Mouse (Mus musculus) CH12.LX (cell line): Measurements from ENCODE around the gene Hmox1. TPM values are rescaled to one million over a fixed set of nuclear protein-coding genes. Genes with fewer than 3 reads are reported as not detected.

Experiments used
- DNase-seq: peaks from one replicate; pipeline ENCODE4 v3.0.0-alpha.2; 2013; ENCODE audit errors: extremely low read depth
- H3K27ac ChIP-seq: 2 replicates; pipeline ENCODE4 v1.5.1; 2012; ENCODE audit warnings: low read depth, mild to moderate bottlenecking, control low read depth, moderate library complexity; ENCODE audit not compliant: insufficient read depth
- H3K27me3 ChIP-seq: replicated peaks from 2 replicates; pipeline ENCODE3; 2012; ENCODE audit warnings: inconsistent platforms
- H3K36me3 ChIP-seq, 2 experiments: replicated peaks in 1 of 2; 2 replicates each; pipeline versions ENCODE3 to v1.6.1; 2012; ENCODE audit warnings: inconsistent platforms in 1 of 2, low read length in 1 of 2, mild to moderate bottlenecking in 1 of 2, mixed read lengths in 1 of 2, moderate library complexity in 1 of 2; ENCODE audit not compliant: control insufficient read depth in 1 of 2, insufficient read depth in 1 of 2
- H3K4me1 ChIP-seq, 2 experiments: 2 replicates each; pipeline ENCODE4 v1.6.1; 2012; ENCODE audit warnings: inconsistent platforms in 1 of 2, moderate library complexity in 1 of 2; ENCODE audit not compliant: insufficient read depth in 2 of 2, control insufficient read depth in 1 of 2
- H3K4me2 ChIP-seq: 2 replicates; pipeline ENCODE4 v1.6.1; 2012; ENCODE audit warnings: low read depth, mild to moderate bottlenecking, control low read depth; ENCODE audit not compliant: poor library complexity, insufficient read depth, severe bottlenecking
- H3K4me3 ChIP-seq, 3 experiments: fragments of 150-350 bp in 1 of 3; sonication (generic) in 1 of 3; replicated peaks in 1 of 3; 2 replicates each; pipeline versions ENCODE3 to v1.5.1; 2011 to 2012; ENCODE audit warnings: low read depth in 2 of 3, low read length in 2 of 3, mild to moderate bottlenecking in 2 of 3, moderate library complexity in 2 of 3, control low read depth in 1 of 3, improper control_type of control experiment in 1 of 3, inconsistent platforms in 1 of 3, mixed read lengths in 1 of 3; ENCODE audit not compliant: poor library complexity in 1 of 3
- H3K79me2 ChIP-seq: replicated peaks from 2 replicates; pipeline ENCODE4 v1.6.1; 2012; ENCODE audit warnings: mild to moderate bottlenecking, moderate library complexity; ENCODE audit not compliant: control insufficient read depth, poor library complexity, insufficient read depth, severe bottlenecking; ENCODE audit errors: extremely low read depth
- H3K9ac ChIP-seq: 2 replicates; pipeline ENCODE4 v1.6.1; 2012; ENCODE audit warnings: low read depth, mild to moderate bottlenecking, control low read depth, moderate library complexity; ENCODE audit not compliant: insufficient read depth
- H3K9me3 ChIP-seq: replicated peaks from 2 replicates; pipeline ENCODE3; 2012; ENCODE audit warnings: low read length, inconsistent platforms, mixed read lengths
- BHLHE40 ChIP-seq: IDR thresholded peaks from 2 replicates; pipeline ENCODE4 v1.6.1; 2011; ENCODE audit warnings: mild to moderate bottlenecking, low read depth, low read length, improper control_type of control experiment
- CTCF ChIP-seq, 2 experiments: IDR thresholded peaks in 1 of 2; conservative IDR thresholded peaks in 1 of 2; 2 replicates each; pipeline ENCODE4 v1.5.1; 2011 to 2012; ENCODE audit warnings: low read depth in 2 of 2, low read length in 2 of 2, improper control_type of control experiment in 1 of 2, inconsistent platforms in 1 of 2, mild to moderate bottlenecking in 1 of 2, moderate library complexity in 1 of 2
- ELF1 ChIP-seq: IDR thresholded peaks from 2 replicates; pipeline ENCODE4 v1.6.1; 2014; ENCODE audit warnings: low read depth, mild to moderate bottlenecking, inconsistent platforms, low read length, improper control_type of control experiment
- EP300 ChIP-seq: IDR thresholded peaks from 2 replicates; pipeline ENCODE4 v1.6.1; 2011; ENCODE audit warnings: low read length, improper control_type of control experiment
- ETS1 ChIP-seq: conservative IDR thresholded peaks from 2 replicates; pipeline ENCODE4 v1.6.1; 2012; ENCODE audit warnings: low read depth, mild to moderate bottlenecking, inconsistent platforms, low read length, improper control_type of control experiment, moderate library complexity
- GABPA ChIP-seq: IDR thresholded peaks from 2 replicates; pipeline ENCODE4 v1.6.1; 2012; ENCODE audit warnings: low read depth, low read length, improper control_type of control experiment, inconsistent platforms; ENCODE audit not compliant: insufficient replicate concordance
- HCFC1 ChIP-seq: IDR thresholded peaks from 2 replicates; pipeline ENCODE4 v1.6.1; 2012; ENCODE audit warnings: low read depth, mild to moderate bottlenecking, inconsistent platforms, low read length, improper control_type of control experiment
- IRF4 ChIP-seq: IDR thresholded peaks from 2 replicates; pipeline ENCODE4 v1.6.1; 2014; ENCODE audit warnings: low read depth, mild to moderate bottlenecking, inconsistent platforms, low read length, improper control_type of control experiment
- JUN ChIP-seq: IDR thresholded peaks from 2 replicates; pipeline ENCODE4 v1.6.1; 2011; ENCODE audit warnings: low read depth, mild to moderate bottlenecking, low read length, improper control_type of control experiment, moderate library complexity; ENCODE audit not compliant: insufficient read depth
- KAT2A ChIP-seq: IDR thresholded peaks from 2 replicates; pipeline ENCODE4 v1.6.1; 2012; ENCODE audit warnings: low read length, improper control_type of control experiment, inconsistent platforms; ENCODE audit not compliant: insufficient replicate concordance
- MAZ ChIP-seq: IDR thresholded peaks from 2 replicates; pipeline ENCODE4 v1.6.1; 2012; ENCODE audit warnings: low read depth, mild to moderate bottlenecking, inconsistent platforms, low read length, improper control_type of control experiment, moderate library complexity
- MEF2A ChIP-seq: IDR thresholded peaks from 2 replicates; pipeline ENCODE4 v1.6.1; 2014; ENCODE audit warnings: low read depth, mild to moderate bottlenecking, inconsistent platforms, low read length, improper control_type of control experiment, borderline replicate concordance
- NELFE ChIP-seq: IDR thresholded peaks from 2 replicates; pipeline ENCODE4 v1.6.1; 2011; ENCODE audit warnings: low read depth, low read length, improper control_type of control experiment
- NRF1 ChIP-seq: IDR thresholded peaks from 2 replicates; pipeline ENCODE4 v1.6.1; 2014; ENCODE audit warnings: low read depth, mild to moderate bottlenecking, inconsistent platforms, low read length, improper control_type of control experiment, moderate library complexity
- PAX5 ChIP-seq: IDR thresholded peaks from 2 replicates; pipeline ENCODE4 v1.6.1; 2012; ENCODE audit warnings: low read length, inconsistent platforms, mixed read lengths
- POLR2AphosphoS2 ChIP-seq: IDR thresholded peaks from 2 replicates; pipeline ENCODE4 v1.6.1; 2011; ENCODE audit warnings: low read depth, low read length, improper control_type of control experiment
- RCOR1 ChIP-seq: conservative IDR thresholded peaks from 2 replicates; pipeline ENCODE4 v1.6.1; 2012; ENCODE audit warnings: low read depth, mild to moderate bottlenecking, inconsistent platforms, low read length, improper control_type of control experiment
- SIN3A ChIP-seq: IDR thresholded peaks from 2 replicates; pipeline ENCODE4 v1.6.1; 2012; ENCODE audit warnings: low read length, improper control_type of control experiment, inconsistent platforms
- TBP ChIP-seq: conservative IDR thresholded peaks from 2 replicates; pipeline ENCODE4 v1.6.1; 2011; ENCODE audit warnings: low read depth, low read length, improper control_type of control experiment
- UBTF ChIP-seq: IDR thresholded peaks from 2 replicates; pipeline ENCODE4 v1.6.1; 2012; ENCODE audit warnings: low read depth, mild to moderate bottlenecking, inconsistent platforms, low read length, improper control_type of control experiment, moderate library complexity
- USF1 ChIP-seq: IDR thresholded peaks from 2 replicates; pipeline ENCODE4 v1.6.1; 2014; ENCODE audit warnings: low read depth, mild to moderate bottlenecking, inconsistent platforms, low read length, improper control_type of control experiment
- ZC3H11A ChIP-seq: IDR thresholded peaks from 2 replicates; pipeline ENCODE4 v1.6.1; 2012; ENCODE audit warnings: low read depth, mild to moderate bottlenecking, inconsistent platforms, low read length, improper control_type of control experiment
- ZMIZ1 ChIP-seq: IDR thresholded peaks from 2 replicates; pipeline ENCODE4 v1.6.1; 2012; ENCODE audit warnings: low read depth, mild to moderate bottlenecking, inconsistent platforms, low read length, improper control_type of control experiment
- ZNF384 ChIP-seq: IDR thresholded peaks from 2 replicates; pipeline ENCODE4 v1.6.1; 2012; ENCODE audit warnings: low read depth, low read length, improper control_type of control experiment, inconsistent platforms
- dilution Hi-C: fragments of 300-500 bp; cut with MboI; formaldehyde crosslinking; loops from 2 replicates; pipeline ENCODE4 v1.14.3; 2020; ENCODE audit warnings: low sequenced_read_pairs; ENCODE audit not compliant: extremely low pct_unique_long_range_greater_than_20kb, extremely low pct_ligation_motif_present
- in situ Hi-C: fragments of 300-500 bp; cut with MboI; formaldehyde crosslinking; loops from 3 replicates; pipeline ENCODE4 v1.14.3; 2019; ENCODE audit warnings: low sequenced_read_pairs, low pct_ligation_motif_present, low pct_unique_long_range_greater_than_20kb, mixed read lengths
- polyA plus RNA-seq: library from polyadenylated mRNA; unstranded; fragments of >175 nt; gene quantifications from 2 replicates; pipeline ENCODE4 v1.2.1, GENCODE M21; 2012; ENCODE audit warnings: low read depth; ENCODE audit not compliant: insufficient read length
- total RNA-seq, 2 experiments: library from RNA; depleted of rRNA; stranded (reverse); fragments of 300-350 nt in 1 of 2; fragments of >200 nt in 1 of 2; gene quantifications; 2 replicates each; pipeline ENCODE4 v1.2.3; 2012 to 2014

Hmox1 gene
- total and polyA plus RNA-seq, 3 experiments: 39.7 to 92.2 (median 67.3) TPM

GRCm38 (mm10) chr8:75046303-75046702 lies 47.1 kb upstream of the Hmox1 start:
- no peak overlapping the region for H3K4me3 ChIP-seq
- no peak overlapping the region for H3K27ac ChIP-seq
- H3K79me2 ChIP-seq: no peaks in the 10 kb centered on the region
- H3K9me3 ChIP-seq: no peaks in the 10 kb centered on the region
- no peak overlapping the region for H3K9ac ChIP-seq
- no peaks in the 10 kb centered on the region for H3K27me3 ChIP-seq
- H3K4me1 ChIP-seq: peaks cover 11 to 23% of the 10 kb centered on the region in 2 experiments; a peak in 3 of 4 replicates
- peaks cover 0 to 44% of the 10 kb centered on the region in 2 experiments for H3K36me3 ChIP-seq
- in situ Hi-C loops: no loop called here
- H3K4me2 ChIP-seq: no peak overlapping the region
- no peak for TF ChIP-seq TBP
- no peak for TF ChIP-seq IRF4
- TF ChIP-seq ZMIZ1: no peak
- no peak for TF ChIP-seq ZC3H11A
- TF ChIP-seq NELFE: no peak
- no peak for TF ChIP-seq USF1
- no peak for TF ChIP-seq ELF1
- no peak for TF ChIP-seq KAT2A
- TF ChIP-seq JUN: no peak
- TF ChIP-seq ETS1: no peak
- no peak for TF ChIP-seq CTCF (conservative IDR thresholded peaks at IDR 0.05 in 1 of 2, IDR thresholded peaks at IDR 0.05 in 1 of 2; ENCODE audit: low read depth in 2 of 2, low read length in 2 of 2)
- no peak for TF ChIP-seq RCOR1
- no peak for TF ChIP-seq MAZ
- no peak for TF ChIP-seq UBTF
- no peak for TF ChIP-seq GABPA
- TF ChIP-seq MEF2A: no peak
- dilution Hi-C loops: no loop called here
- DNase-seq: no peak

- DNase-seq: no peak
- no peak overlapping the region for H3K4me3 ChIP-seq
- TF ChIP-seq GABPA (no peak), ZMIZ1 (no peak), PAX5 (no peak), ZNF384 (no peak), EP300 (no peak), KAT2A (no peak), POLR2AphosphoS2 (no peak), ZC3H11A (no peak), UBTF (no peak), SIN3A (no peak), BHLHE40 (no peak), NRF1 (no peak), MAZ (no peak), HCFC1 (no peak)
- no peak overlapping the region for H3K4me2 ChIP-seq
- in situ Hi-C loops: no loop called here
- no peak overlapping the region for H3K27ac ChIP-seq
- H3K79me2 ChIP-seq: no peaks in the 10 kb centered on the region
- H3K9ac ChIP-seq: no peak overlapping the region
- H3K27me3 ChIP-seq: no peaks in the 10 kb centered on the region
- dilution Hi-C loops: no loop called here
- no peaks in the 10 kb centered on the region for H3K9me3 ChIP-seq
- H3K4me1 ChIP-seq: peaks cover 11 to 21% of the 10 kb centered on the region in 2 experiments; a peak in 3 of 4 replicates
- H3K36me3 ChIP-seq: peaks cover 4 to 54% of the 10 kb centered on the region in 2 experiments
Observed at GRCm38 (mm10) chr8:75047784-75048183, 45.6 kb upstream of the Hmox1 start.
